Mouse (Mus musculus): ENCODE results near the gene Dnajc19. TPM values are rescaled to one million over a fixed set of nuclear protein-coding genes. Genes with fewer than 3 reads are reported as not detected.
"Not testable (repeated sequence)": the region's sequence is repeated elsewhere in the genome, so short reads cannot be mapped to it uniquely, and the experiment has no call there.

Gene Dnajc19
- polyA plus RNA-seq (2012; rRNA removed) = 71.1 and 74.5 TPM in 2 replicates

DNA sequence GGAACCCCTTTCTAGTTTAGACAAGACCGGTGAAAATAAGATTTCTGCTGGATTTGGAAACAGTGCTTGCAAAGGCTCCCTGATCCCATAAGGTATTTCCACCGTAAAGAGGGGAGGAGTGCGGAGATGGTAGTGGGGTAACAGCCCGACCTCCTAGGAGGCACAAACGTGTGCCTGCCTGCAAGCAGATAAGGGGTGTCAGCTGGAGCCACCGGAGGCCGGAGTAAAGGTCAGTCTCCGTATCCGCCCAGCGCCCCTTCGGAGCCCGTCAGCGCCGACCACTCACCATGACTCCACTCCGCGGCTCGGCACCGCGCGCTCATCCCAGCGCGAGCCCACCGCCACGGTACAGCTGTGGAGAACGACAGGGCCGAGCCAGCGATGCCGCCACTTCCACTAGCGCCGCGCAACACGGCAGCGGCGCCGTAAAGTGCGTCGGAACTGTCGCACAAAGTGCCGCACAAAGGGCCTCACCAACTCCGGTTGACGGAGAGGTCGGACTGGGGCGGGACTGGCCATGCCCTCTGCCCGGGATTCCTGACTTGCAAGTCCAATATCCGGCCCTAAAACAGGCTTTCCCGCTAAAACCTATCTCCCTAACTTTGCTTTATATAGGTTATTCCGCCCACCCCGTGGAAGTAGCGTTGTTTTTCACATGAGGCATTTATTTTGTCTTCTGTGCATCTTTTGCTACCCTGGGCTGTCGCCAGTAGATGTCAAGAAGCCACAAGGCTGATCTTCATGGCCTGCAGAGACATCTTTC is at the start of gene Dnajc19:
Gene Dnajc19 (minus strand): TSS at position 422 of the 763 bp plus-strand sequence.
- peak; percentile 86 to 97 for DNase-seq (ENCODE audit: extremely low spot score in 1 of 2, low spot score in 1 of 2)

DNA sequence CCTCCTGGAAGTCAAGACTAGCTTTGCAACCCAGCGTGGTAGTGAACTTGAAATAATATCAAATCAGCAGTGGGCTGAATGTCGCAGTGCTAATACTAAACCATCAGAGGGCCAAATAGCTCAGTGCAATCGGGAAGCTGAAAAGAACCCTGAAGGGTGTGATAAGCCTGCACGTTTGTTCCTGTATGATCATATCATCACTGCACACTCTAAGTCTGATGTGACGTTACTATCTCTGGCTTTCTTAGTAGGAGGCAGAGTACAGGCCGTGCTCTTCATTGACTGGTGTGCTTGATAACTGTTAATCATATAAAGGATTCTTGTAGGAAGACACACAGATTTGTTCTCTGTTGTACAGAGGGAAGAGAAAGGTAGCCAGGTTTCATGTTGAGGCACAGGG is 48.8 kb upstream of the Dnajc19 start:
- DNase-seq (ENCODE audit: extremely low spot score in 1 of 2, low spot score in 1 of 2) = no peak

DNA sequence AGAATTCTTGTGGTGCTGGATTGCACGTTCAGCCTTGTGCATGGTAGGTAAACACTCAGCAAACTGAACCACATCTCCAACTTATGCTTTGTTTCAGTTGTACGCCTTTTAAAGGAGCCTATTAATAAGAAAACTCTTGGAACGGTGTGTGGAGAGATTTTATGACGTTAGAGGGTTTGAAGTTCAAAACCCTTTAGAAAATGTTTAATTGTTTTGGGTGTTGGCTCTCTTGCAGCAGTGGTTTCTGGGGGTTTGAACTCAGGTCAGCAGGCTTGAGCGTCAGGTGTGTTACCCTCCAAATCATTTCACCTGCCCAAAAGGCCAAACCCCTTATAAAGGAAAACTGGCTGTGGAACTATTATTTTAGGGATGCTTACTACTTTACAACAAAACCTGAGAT is 40.2 kb upstream of the Dnajc19 start:
- no peak for DNase-seq (ENCODE audit: extremely low spot score in 1 of 2, low spot score in 1 of 2)

DNA sequence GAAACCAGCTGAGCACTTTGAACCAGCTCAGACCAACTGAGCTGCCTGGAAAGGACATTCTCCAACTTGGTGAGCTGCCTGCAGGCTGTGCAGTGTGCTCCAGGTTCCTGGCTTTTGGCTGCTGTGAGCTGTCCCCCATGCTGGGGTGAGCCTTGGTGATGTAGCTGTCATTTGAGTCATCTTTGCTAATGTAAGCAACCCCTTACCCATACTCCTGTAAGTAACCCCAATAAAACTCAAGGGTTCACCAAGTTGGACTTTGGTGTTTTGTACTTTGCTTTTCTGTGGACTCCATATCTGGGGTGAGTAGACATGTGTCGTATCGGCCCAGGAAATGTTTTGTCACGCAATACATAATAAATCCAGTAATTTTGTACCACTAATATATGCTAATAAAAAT is 39.7 kb upstream of the Dnajc19 start:
- no peak for DNase-seq (ENCODE audit: extremely low spot score in 1 of 2, low spot score in 1 of 2)

DNA sequence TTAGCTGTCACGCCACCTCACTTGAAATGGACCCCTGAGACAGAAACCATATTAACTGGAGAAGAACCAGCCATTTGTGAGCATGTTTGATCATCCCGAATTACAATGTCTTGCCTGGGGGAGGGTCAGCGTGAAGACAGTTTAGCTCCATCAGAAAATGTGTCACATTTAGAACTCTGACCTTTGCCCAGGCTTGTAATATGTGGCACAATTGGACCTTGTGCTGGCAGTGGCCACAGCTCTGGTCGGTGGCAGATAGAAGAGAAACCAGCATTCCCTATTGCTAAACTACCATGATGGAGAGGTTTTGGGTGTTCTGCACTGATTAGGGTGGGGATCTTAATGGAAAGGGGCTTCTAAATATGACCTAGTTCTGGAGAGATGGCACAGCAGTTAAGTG is 38.7 kb upstream of the Dnajc19 start:
- no peak for DNase-seq (ENCODE audit: extremely low spot score in 1 of 2, low spot score in 1 of 2)

DNA sequence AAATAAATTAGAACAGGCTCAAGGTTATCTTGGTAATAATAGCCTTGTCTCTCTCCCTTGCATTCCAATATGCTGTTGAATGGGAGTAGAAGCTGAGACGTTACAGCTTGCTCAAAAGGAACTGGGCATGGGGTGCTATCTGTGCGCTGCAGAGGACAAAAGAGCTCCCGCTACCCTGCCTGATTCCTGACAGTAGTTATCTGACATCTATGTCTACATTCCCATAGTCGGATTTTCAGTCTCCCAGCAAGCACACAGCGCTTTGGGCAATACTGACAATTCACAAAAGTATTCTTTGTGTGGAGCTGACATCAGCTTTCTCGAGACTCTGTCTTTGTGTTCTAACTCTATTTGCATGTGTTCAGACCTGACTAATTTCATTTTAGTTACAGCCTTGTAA is 34.7 kb upstream of the Dnajc19 start:
- DNase-seq (ENCODE audit: extremely low spot score in 1 of 2, low spot score in 1 of 2) = no peak

DNA sequence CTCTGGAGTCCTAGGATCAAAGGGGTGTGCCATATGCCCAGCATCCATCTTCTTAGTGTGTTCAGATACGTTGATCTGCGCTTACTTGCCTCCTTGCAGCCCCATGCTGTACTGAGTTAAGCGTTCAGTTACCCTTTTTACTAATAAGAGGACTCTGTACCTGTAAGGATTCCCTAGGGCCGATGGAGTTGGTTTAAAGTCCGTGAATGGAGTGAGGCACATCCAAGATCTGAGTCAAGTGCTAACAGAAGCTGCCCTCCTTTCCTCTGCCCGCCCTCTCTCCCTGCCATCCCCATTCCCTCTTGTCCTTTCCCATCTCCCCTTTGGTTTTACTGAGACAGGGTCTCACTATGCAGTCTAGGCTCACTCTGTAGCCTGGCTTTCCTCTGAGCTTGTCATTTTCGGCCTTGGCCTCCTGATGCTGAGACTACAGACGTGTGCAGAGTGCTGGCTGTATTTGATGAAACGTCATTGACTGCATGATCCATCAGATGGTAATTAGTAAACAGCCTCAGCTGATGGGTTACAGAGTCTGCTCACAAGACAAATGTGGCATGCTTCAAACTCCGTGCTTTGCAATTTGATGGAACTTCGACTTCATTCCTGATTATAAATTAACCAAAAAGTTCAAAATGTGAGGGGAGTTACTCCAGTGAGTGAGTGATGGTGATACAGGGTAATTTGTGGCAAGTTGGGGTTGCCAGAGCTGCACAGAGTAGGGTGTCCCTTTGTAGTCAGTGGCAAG is 31.0 kb upstream of the Dnajc19 start:
- DNase-seq (ENCODE audit: extremely low spot score in 1 of 2, low spot score in 1 of 2) = no peak

DNA sequence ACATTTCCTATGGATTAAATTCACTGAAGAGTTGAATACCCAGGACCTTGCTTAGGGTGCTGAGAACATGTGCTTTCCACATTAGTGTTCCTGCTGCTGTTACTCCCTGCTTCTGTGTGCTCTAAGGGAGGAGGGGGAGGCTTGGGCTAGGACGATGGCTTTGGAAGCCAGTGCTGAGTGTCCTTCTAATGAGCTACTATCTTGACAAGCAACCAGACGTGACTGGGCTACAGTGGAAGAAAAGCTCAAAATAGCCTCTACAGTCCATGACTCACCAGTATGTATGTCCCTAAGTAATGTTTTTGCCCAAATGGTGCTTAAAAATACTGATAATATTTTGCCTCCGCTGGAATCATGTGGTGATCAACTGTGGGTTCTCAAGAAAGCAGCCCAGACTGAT is 26.5 kb upstream of the Dnajc19 start:
- DNase-seq (ENCODE audit: extremely low spot score in 1 of 2, low spot score in 1 of 2) = peak in 1 of 2 experiments; percentile 20

DNA sequence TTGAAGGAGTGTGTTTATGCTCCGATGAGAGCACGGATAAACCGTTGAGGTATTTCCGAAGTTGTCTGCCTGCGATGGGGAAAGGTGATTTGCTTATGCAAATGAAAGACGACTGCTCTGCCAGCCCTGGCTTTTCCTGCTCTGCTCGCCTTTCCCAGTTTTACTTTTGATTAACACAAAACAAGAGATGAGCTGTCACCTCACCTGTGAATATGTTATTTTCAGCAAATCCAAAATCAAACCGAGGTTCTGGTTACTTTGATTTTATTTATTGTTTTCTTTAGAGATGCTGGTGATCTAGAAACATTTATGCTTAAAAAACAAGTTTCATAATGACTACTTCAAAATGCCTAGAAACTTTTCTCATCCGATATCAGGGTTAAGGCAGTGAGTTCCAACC is 25.3 kb upstream of the Dnajc19 start:
- no peak for DNase-seq (ENCODE audit: extremely low spot score in 1 of 2, low spot score in 1 of 2)

DNA sequence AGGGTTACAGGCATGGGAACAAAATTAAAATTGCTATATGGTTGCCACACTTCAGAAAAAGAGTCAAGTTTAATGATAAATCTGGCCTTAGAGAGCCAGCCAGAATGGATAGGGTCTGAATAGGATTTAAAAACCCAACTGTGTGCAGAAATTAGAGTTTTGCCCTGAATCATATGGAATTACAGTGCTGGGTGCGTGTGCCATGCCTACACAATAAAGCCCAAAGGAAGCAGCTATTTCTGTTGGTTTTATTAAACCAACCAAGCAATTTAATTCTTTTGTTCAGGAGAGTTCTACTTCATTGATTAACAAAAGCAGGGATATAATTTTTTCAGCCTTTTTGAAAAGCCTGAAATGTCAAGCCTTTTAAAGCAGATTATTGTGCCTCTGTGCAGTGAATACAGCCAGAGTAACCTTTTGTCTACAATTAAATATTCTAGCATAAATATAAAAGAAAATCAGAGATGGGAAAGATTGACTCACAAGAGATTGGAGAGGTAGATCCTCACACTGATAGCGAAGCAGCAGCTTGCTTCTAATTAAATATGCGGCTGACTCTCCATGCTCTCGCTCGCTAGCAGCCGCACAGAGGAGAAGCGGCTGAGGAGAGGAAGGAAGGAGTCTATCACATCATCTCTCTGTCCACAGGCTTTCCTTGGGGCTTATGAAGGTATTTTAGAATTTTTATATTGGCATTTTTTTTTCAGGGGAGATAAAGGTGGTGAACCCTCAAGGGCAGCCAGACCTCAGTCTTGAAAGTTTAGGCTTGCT is 23.0 kb upstream of the Dnajc19 start:
- DNase-seq (ENCODE audit: extremely low spot score in 1 of 2, low spot score in 1 of 2) = no peak

DNA sequence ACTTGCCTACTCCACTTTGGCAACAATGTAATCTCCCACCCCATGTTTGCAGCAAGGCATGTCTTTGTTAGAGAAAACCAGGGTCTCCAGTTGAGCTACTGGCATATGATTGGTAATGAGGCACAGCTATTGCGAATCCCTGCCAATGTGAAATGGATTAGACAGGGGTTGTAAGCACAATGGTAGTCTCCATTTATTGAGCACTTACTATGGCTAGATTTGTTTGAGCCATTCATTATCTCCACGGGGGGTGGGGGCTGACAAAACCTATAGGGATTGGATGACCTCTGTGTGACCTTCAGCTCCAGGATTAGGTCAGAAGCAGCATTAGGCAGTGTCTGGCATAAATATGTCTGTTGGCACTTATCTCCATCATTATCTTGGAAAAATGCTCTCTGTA is 21.8 kb upstream of the Dnajc19 start:
- DNase-seq (ENCODE audit: extremely low spot score in 1 of 2, low spot score in 1 of 2) = no peak

DNA sequence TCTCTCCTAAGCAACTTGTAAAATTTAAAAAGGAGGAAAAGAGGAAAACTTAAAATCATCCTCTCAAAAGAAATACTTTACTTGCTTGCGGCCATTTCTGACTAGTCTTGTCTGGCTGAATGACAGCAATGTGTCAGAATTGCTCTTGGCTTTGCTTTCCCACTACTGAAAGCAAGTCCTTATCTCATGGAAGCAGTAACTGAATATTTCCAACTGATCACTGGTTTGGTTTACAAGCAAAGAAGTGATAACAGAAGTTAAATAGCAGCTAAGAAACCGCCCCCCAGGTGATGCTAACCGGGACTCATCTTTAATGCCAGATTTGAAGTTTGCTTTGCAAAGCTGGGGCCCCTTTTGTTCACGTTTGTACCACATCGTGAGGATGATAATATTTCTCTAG is 2.5 kb upstream of the Dnajc19 start:
- DNase-seq (ENCODE audit: extremely low spot score in 1 of 2, low spot score in 1 of 2) = no peak

DNA sequence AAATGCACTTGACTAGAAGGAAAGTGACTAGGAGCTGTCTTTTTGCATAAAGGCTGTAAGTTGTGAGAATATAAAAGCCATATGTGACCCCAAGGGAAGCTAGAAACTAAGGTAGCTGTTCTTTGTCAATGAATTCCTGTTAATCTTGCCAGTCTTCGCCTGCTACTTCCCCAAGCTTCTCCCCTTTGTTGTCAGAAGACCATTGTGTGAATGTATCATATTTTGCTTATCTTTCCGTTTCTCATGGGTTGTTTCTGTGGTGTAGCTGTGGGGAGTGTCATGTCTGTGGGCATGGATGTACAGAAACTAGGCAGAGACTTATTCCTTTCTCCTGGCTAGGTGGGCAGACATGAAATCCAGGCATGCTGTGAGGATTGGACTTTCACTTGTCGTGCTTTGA is 808 bp upstream of the Dnajc19 start:
- DNase-seq (ENCODE audit: extremely low spot score in 1 of 2, low spot score in 1 of 2) = no peak

DNA sequence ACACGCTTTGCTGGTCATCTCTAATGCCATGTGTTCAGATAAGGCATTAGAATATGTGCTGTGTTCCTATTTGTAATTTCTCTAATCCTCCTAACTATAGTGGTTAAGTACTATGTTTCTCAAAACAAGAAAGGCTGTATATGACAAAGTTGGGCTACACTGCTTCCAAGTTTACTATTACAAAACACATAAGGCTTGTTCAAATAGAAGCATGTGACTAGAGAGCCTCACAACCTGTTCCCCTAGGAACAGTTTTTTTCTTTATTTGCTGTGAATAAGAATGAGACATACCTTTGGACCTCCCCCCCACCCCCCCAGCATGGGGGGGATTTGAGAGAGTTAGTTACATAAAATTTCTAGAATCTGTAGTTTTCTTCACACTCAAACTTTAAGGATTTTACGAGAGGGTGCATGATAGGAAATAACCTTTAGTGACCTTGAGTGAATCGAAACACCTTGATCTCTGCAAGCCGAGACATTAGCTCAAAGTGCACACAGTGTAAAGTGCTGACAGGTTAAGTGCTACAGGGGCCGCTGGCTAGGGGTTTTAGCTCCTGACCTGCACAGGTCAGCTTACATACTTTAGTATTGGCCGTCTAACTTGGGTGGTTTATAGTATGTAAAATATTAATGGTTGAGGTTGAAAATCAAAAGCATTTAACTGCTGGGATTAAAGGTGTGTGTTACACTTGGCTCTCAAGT is 4.9 kb downstream of the Dnajc19 start:
- DNase-seq (ENCODE audit: extremely low spot score in 1 of 2, low spot score in 1 of 2) = no peak

DNA sequence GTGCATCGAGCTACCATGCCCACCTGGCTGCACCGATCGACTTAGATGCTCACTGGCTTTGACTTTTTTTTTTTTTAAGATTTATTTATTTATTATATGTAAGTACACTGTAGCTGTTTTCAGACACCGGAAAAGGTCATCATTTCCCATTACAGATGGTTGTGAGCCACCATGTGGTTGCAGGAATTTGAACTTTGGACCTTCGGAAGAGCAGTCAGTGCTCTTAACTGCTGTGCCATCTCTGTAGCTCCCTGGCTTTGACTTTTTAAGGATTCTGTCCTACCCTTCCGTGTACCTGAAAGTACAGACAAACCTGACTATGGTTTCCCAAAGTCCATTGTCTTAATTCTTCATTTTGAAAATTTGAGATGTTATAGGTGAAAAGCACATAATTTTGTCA is 8.4 kb downstream of the Dnajc19 start:
- no peak for DNase-seq (ENCODE audit: extremely low spot score in 1 of 2, low spot score in 1 of 2)

DNA sequence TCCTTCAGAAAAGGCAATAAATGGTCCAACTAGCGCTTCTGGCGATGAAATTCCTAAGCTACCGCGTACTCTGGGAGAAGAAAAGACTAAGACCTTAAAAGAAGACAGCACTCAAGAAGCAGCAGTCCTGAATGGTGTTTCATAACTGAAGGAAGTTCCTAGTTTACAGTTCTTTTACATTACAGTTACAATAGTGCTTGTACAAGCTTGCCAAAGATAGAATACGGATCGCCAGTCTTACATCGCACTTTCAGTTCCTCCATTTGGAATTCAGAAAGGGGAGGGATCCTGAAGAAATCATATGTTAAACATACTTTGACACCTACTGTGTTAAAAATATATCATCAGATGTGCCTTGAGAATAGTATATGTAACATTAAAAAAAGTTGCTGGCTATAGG is 12.2 kb downstream of the Dnajc19 start:
- not testable (repeated sequence) for DNase-seq (ENCODE audit: extremely low spot score in 1 of 2, low spot score in 1 of 2)

DNA sequence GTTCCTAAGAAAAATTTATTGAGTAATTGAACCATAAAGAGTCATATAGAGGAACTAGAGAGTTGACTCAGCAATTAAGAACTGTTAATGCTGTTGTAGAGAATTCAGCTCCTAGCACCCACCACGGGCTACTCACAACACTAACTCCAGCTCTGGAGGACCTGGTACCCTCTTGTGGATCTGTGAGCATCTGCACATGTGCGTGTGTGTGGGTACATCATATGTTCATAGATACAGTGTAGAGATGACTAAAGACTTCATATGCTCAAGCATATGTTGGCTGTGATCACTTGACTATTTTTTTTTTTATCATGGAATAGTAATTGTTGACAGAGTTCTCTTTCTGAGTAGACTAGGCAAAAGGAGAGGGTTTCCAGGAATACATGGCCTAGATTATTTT is 18.8 kb downstream of the Dnajc19 start:
- no peak for DNase-seq (ENCODE audit: extremely low spot score in 1 of 2, low spot score in 1 of 2)

DNA sequence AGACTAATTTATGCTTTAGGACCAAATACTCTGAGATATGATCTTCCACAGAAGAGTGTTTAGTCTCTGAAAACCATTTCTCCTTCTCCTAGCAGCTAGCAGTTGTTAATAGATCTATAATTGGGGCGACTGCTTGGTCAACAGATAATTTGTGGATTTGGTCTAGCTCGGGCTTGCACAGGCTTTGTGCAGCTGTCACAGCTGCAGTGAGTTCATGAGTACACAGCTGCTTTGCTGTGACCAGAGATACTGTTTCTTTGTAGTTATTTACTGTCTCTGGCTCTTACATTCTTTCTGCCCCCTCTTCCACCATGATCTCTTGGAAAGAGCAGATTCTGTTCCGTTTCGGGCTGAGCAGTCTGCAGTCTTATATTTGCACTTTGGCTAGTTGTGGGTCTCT is 39.1 kb downstream of the Dnajc19 start:
- DNase-seq (ENCODE audit: extremely low spot score in 1 of 2, low spot score in 1 of 2) = no peak

DNA sequence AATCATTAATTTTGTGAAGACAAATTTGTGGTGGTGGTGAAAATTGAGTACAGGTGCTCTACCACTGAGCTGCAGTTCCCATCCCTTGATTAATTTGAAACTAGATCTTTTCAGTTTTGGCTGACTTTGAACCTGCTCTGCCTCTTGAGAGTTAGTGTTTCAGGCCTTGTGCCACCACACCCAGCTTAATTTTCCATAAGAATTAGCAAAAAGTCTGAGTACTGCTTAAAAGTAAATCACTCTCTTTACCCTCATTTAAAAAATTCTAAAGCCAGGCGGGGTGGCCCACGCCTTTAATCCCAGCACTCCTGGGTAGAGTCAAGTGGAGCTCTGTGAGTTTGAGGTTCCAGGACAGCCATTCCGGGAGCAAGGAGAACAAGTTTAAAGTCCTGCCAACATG is 45.4 kb downstream of the Dnajc19 start:
- DNase-seq (ENCODE audit: extremely low spot score in 1 of 2, low spot score in 1 of 2) = no peak

DNA sequence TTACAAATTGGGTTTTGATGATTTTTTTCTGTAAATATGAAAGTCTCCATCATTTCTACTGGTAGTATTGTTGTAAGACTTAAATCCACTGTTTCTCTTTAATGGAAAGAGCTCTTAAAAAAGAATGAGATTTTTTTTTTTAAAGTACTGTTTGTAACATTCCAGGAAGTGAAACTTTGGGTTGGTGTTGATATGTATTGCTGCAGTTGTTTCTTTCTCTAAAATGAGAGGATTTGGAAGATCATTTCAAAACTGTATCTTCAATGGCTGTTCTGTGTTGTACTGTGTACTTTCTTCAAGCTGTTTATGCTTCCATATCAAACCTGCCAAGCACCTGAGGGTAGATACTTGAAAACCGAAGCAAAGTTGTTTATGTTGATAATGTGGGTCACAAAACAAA is 46.3 kb downstream of the Dnajc19 start:
- no peak for DNase-seq (ENCODE audit: extremely low spot score in 1 of 2, low spot score in 1 of 2)

All from frontal cortex, adult 2 months (tissue).